33 mouse cellular contexts compared by ENCODE assay signal in the genomic region with DNA sequence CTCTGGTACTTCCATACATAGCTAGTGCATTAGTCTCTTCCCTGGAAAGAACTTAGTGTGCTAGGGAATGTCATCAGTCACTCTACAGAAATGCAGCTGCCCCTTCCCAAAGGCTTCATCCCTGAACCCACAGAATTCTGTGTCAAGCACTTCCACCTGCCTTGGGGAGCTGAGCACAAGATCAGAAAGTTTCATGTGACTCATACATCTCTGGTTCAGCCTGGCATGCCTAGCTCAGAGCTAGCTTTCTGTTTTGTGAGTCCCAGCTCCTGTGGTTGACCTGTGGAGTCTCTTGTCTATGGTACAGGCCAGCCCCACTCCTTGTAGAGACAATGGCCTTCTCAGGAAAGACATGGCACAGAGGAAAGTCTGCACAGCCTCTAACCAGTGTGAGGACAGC.
"Had no signal": no experiment of that assay in that cellular context is flagged by ENCODE, and none has a peak within 500 bp of the region (broad histone marks: within the 10 kb centered on the region; RNA-seq: fewer than 3 reads in every experiment).

No protein-coding gene starts in this region.

- DNase-seq: heart, postnatal 10 days; heart, postnatal 14 days; heart, postnatal 4 days; kidney, adult 11 months; kidney, adult 18-20 months; kidney, adult 2 months; kidney, adult 8-10 months; kidney, adult 9 months; kidney, postnatal 10 days; kidney, postnatal 14 days; kidney, postnatal 25 days; kidney, postnatal 36 days; kidney, postnatal 4 days; layer of hippocampus, adult 9-11 months; layer of hippocampus, postnatal 36 days had no signal

- H3K4me3 ChIP-seq: heart, embryonic 12.5 days; heart, embryonic 13.5 days; heart, embryonic 15.5 days; hindbrain, embryonic 10.5 days; hindbrain, embryonic 12.5 days; hindbrain, embryonic 13.5 days; hindbrain, embryonic 15.5 days; intestine, embryonic 15.5 days; kidney, embryonic 15.5 days; layer of hippocampus, adult 2 months; left cerebral cortex, adult 2 months had no signal

- H3K36me3 ChIP-seq: heart, embryonic 12.5 days; heart, embryonic 13.5 days; heart, embryonic 15.5 days; hindbrain, embryonic 10.5 days; hindbrain, embryonic 12.5 days; hindbrain, embryonic 13.5 days; hindbrain, embryonic 15.5 days; intestine, embryonic 15.5 days; kidney, embryonic 15.5 days had no signal

- ATAC-seq: hindbrain, embryonic 16.5 days; hindbrain, postnatal 0 days; inflammation-experienced regulatory T-cells, adult 6 months; intestine, embryonic 15.5 days; intestine, embryonic 16.5 days; intestine, postnatal 0 days had no signal

- H3K9me3 ChIP-seq: heart, embryonic 12.5 days; heart, embryonic 13.5 days; heart, embryonic 15.5 days; hindbrain, embryonic 10.5 days; hindbrain, embryonic 12.5 days; hindbrain, embryonic 13.5 days; hindbrain, embryonic 15.5 days; intestine, embryonic 15.5 days; kidney, embryonic 15.5 days had no signal

- H3K27ac ChIP-seq: heart, embryonic 13.5 days; heart, embryonic 15.5 days; hindbrain, embryonic 10.5 days; hindbrain, embryonic 12.5 days; hindbrain, embryonic 13.5 days; hindbrain, embryonic 14.5 days; hindbrain, embryonic 15.5 days; hindbrain, postnatal 0 days; intestine, embryonic 15.5 days; kidney, embryonic 15.5 days; kidney, postnatal 0 days; layer of hippocampus, adult 2 months; left cerebral cortex, adult 2 months had no signal

- H3K4me1 ChIP-seq: heart, embryonic 12.5 days; heart, embryonic 13.5 days; heart, embryonic 15.5 days; hindbrain, embryonic 10.5 days; hindbrain, embryonic 12.5 days; hindbrain, embryonic 13.5 days; hindbrain, embryonic 15.5 days; intestine, embryonic 15.5 days; kidney, embryonic 15.5 days had no signal

- H3K27me3 ChIP-seq: heart, embryonic 12.5 days; heart, embryonic 13.5 days; heart, embryonic 15.5 days; hindbrain, embryonic 12.5 days; hindbrain, embryonic 13.5 days; hindbrain, embryonic 15.5 days; intestine, embryonic 15.5 days; kidney, embryonic 15.5 days had no signal
